Mouse (Mus musculus): Measurements from ENCODE around the gene Tubb2a. TPM values are rescaled to one million over a fixed set of nuclear protein-coding genes. Genes with fewer than 3 reads are reported as not detected.
A peak's percentile ranks its signal among the peaks of the same experiment; 100 is the strongest.
"Not testable (repeated sequence)": the region's sequence is repeated elsewhere in the genome, so short reads cannot be mapped to it uniquely, and the experiment has no call there.

The Tubb2a gene
- polyA plus RNA-seq, 1 experiment from 2014 or later = 3,828 TPM

GRCm38 (mm10) chr13:34084026-34084750 is 6.4 kb upstream of the Tubb2a start:
- no peaks in the 10 kb centered on the region for H3K27me3 ChIP-seq (ENCODE audit: control insufficient read depth, insufficient read depth, low read depth, low read length)
- no peaks in the 10 kb centered on the region for H3K36me3 ChIP-seq (ENCODE audit: control insufficient read depth, insufficient read depth, low read length)
- no peak overlapping the region for H3K9ac ChIP-seq (ENCODE audit: low read depth, low read length)
- H3K4me3 ChIP-seq (ENCODE audit: low read depth, low read length) = no peak overlapping the region
- peak overlapping the region; percentile 48; the same call in 1 of the 2 replicates for H3K27ac ChIP-seq (ENCODE audit: low read length)
- 75% methylated on average over 9 of the region's 9 CpGs for WGBS
- H3K4me1 ChIP-seq (ENCODE audit: control insufficient read depth, insufficient read depth, low read length) = peaks cover 25% of the 10 kb centered on the region
- H3K4me2 ChIP-seq (ENCODE audit: low read length) = no peak overlapping the region
- H3K9me3 ChIP-seq (replicated peaks; ENCODE audit: control insufficient read depth, low read length, poor library complexity, severe bottlenecking) = no peaks in the 10 kb centered on the region
- ATAC-seq = no peak

- Histone ChIP-seq H3K27ac (ENCODE audit: low read length) (no peak overlapping the region), H3K4me1 (ENCODE audit: control insufficient read depth, insufficient read depth, low read length) (peaks cover 3% of the 10 kb centered on the region; the same call in 1 of the 2 replicates), H3K4me3 (ENCODE audit: low read depth, low read length) (no peak overlapping the region), H3K9me3 (replicated peaks; ENCODE audit: control insufficient read depth, low read length, poor library complexity, severe bottlenecking) (no peaks in the 10 kb centered on the region), H3K27me3 (ENCODE audit: control insufficient read depth, insufficient read depth, low read depth, low read length) (no peaks in the 10 kb centered on the region), H3K4me2 (ENCODE audit: low read length) (no peak overlapping the region), H3K9ac (ENCODE audit: low read depth, low read length) (no peak overlapping the region), H3K36me3 (ENCODE audit: control insufficient read depth, insufficient read depth, low read length) (no peaks in the 10 kb centered on the region)
- ATAC-seq = no peak
- WGBS = 66% methylated on average over 4 of the region's 4 CpGs
These were observed 4.1 kb upstream of the Tubb2a start for GRCm38 (mm10) chr13:34081926-34082325.

- 85% methylated on average over 3 of the region's 3 CpGs for WGBS
- Histone ChIP-seq H3K4me3 (ENCODE audit: low read depth, low read length) (no peak overlapping the region), H3K4me1 (ENCODE audit: control insufficient read depth, insufficient read depth, low read length) (peaks cover 7% of the 10 kb centered on the region), H3K27me3 (ENCODE audit: control insufficient read depth, insufficient read depth, low read depth, low read length) (no peaks in the 10 kb centered on the region), H3K27ac (ENCODE audit: low read length) (no peak overlapping the region), H3K4me2 (ENCODE audit: low read length) (no peak overlapping the region), H3K36me3 (ENCODE audit: control insufficient read depth, insufficient read depth, low read length) (no peaks in the 10 kb centered on the region), H3K9ac (ENCODE audit: low read depth, low read length) (no peak overlapping the region), H3K9me3 (replicated peaks; ENCODE audit: control insufficient read depth, low read length, poor library complexity, severe bottlenecking) (no peaks in the 10 kb centered on the region)
- no peak for ATAC-seq
These were observed 2.0 kb upstream of the Tubb2a start for GRCm38 (mm10) chr13:34079801-34080200.

- Histone ChIP-seq H3K27ac (ENCODE audit: low read length) (peak overlapping the region; percentile 97), H3K9ac (ENCODE audit: low read depth, low read length) (peak overlapping the region; percentile 99), H3K4me3 (ENCODE audit: low read depth, low read length) (peak overlapping the region; percentile 95), H3K9me3 (replicated peaks; ENCODE audit: control insufficient read depth, low read length, poor library complexity, severe bottlenecking) (no peaks in the 10 kb centered on the region), H3K4me2 (ENCODE audit: low read length) (peak overlapping the region; percentile 66), H3K36me3 (ENCODE audit: control insufficient read depth, insufficient read depth, low read length) (0 out of 2 replicates have a peak, but pooled peaks cover 1% of the 10 kb centered on the region), H3K4me1 (ENCODE audit: control insufficient read depth, insufficient read depth, low read length) (peaks cover 11% of the 10 kb centered on the region), H3K27me3 (ENCODE audit: control insufficient read depth, insufficient read depth, low read depth, low read length) (no peaks in the 10 kb centered on the region)
- peak; percentile 34 for ATAC-seq
- WGBS = 43% methylated on average over 16 of the region's 16 CpGs
These were observed 883 bp upstream of the Tubb2a start for GRCm38 (mm10) chr13:34078500-34079280.

GRCm38 (mm10) chr13:34076561-34077491 is 981 bp downstream of the Tubb2a start:
- H3K9me3 ChIP-seq (replicated peaks; ENCODE audit: control insufficient read depth, low read length, poor library complexity, severe bottlenecking) = no peaks in the 10 kb centered on the region
- H3K4me3 ChIP-seq (ENCODE audit: low read depth, low read length) = peak overlapping the region; percentile 95
- peaks cover 16% of the 10 kb centered on the region for H3K4me1 ChIP-seq (ENCODE audit: control insufficient read depth, insufficient read depth, low read length)
- peak overlapping the region; percentile 99 for H3K9ac ChIP-seq (ENCODE audit: low read depth, low read length)
- ATAC-seq = peak; percentile 72
- peak overlapping the region; percentile 66 for H3K4me2 ChIP-seq (ENCODE audit: low read length)
- H3K27ac ChIP-seq (ENCODE audit: low read length) = peak overlapping the region; percentile 97
- H3K36me3 ChIP-seq (ENCODE audit: control insufficient read depth, insufficient read depth, low read length) = 0 out of 2 replicates have a peak, but pooled peaks cover 2% of the 10 kb centered on the region
- H3K27me3 ChIP-seq (ENCODE audit: control insufficient read depth, insufficient read depth, low read depth, low read length) = no peaks in the 10 kb centered on the region
- 16% methylated on average over 20 of the region's 20 CpGs for WGBS

GRCm38 (mm10) chr13:34075893-34076292 is 1.9 kb downstream of the Tubb2a start:
- H3K36me3 ChIP-seq (ENCODE audit: control insufficient read depth, insufficient read depth, low read length); H3K9me3 ChIP-seq (replicated peaks; ENCODE audit: control insufficient read depth, low read length, poor library complexity, severe bottlenecking); H3K27me3 ChIP-seq (ENCODE audit: control insufficient read depth, insufficient read depth, low read depth, low read length); ATAC-seq: not testable (repeated sequence)
- WGBS = 56% methylated on average over 6 of the region's 6 CpGs
- Histone ChIP-seq H3K4me3 (ENCODE audit: low read depth, low read length) (peak overlapping the region; percentile 95), H3K27ac (ENCODE audit: low read length) (peak overlapping the region; percentile 97), H3K4me1 (ENCODE audit: control insufficient read depth, insufficient read depth, low read length) (peaks cover 16% of the 10 kb centered on the region), H3K9ac (ENCODE audit: low read depth, low read length) (peak overlapping the region; percentile 99), H3K4me2 (ENCODE audit: low read length) (peak overlapping the region; percentile 66)

GRCm38 (mm10) chr13:34074441-34074840 is 3.4 kb downstream of the Tubb2a start:
- not testable (repeated sequence) for H3K9ac ChIP-seq (ENCODE audit: low read depth, low read length); H3K27me3 ChIP-seq (ENCODE audit: control insufficient read depth, insufficient read depth, low read depth, low read length); H3K36me3 ChIP-seq (ENCODE audit: control insufficient read depth, insufficient read depth, low read length); H3K27ac ChIP-seq (ENCODE audit: low read length); H3K4me2 ChIP-seq (ENCODE audit: low read length); H3K4me3 ChIP-seq (ENCODE audit: low read depth, low read length); H3K9me3 ChIP-seq (replicated peaks; ENCODE audit: control insufficient read depth, low read length, poor library complexity, severe bottlenecking); ATAC-seq
- 98% methylated on average over 8 of the region's 17 CpGs for WGBS
- peaks cover 16% of the 10 kb centered on the region for H3K4me1 ChIP-seq (ENCODE audit: control insufficient read depth, insufficient read depth, low read length)

GRCm38 (mm10) chr13:34072847-34073246 is 5.0 kb downstream of the Tubb2a start:
- Histone ChIP-seq H3K4me1 (ENCODE audit: control insufficient read depth, insufficient read depth, low read length) (peaks cover 16% of the 10 kb centered on the region), H3K9me3 (replicated peaks; ENCODE audit: control insufficient read depth, low read length, poor library complexity, severe bottlenecking) (no peaks in the 10 kb centered on the region), H3K27ac (ENCODE audit: low read length) (no peak overlapping the region), H3K27me3 (ENCODE audit: control insufficient read depth, insufficient read depth, low read depth, low read length) (no peaks in the 10 kb centered on the region), H3K4me2 (ENCODE audit: low read length) (no peak overlapping the region), H3K36me3 (ENCODE audit: control insufficient read depth, insufficient read depth, low read length) (0 out of 2 replicates have a peak, but pooled peaks cover 2% of the 10 kb centered on the region), H3K9ac (ENCODE audit: low read depth, low read length) (no peak overlapping the region), H3K4me3 (ENCODE audit: low read depth, low read length) (no peak overlapping the region)
- no peak for ATAC-seq
- WGBS = 36% methylated on average over 3 of the region's 3 CpGs
